In the genomic region with DNA sequence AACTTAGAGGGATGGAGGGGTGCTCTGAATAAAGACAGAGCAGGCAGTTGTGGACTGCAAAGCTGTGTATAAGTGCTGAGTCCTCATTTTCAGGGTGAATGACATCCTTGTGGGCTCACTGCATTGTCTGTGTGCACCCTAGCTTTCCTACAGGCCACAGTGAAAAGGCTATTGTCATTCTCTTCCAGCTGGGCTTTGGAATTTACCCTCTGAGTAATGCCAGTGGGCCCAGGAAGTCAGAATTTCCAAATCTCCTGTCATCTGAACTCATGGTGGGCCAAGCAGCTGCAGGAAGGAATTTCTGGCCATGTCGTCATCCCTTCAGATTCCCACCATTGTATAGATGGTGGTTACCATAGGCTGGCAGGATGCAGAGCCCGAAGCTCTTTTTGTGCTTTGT, we compare ENCODE assay signal across 30 mouse cellular contexts. TPM values are rescaled to one million over a fixed set of nuclear protein-coding genes. Genes with fewer than 3 reads are reported as not detected.
DNase-seq lines count a peak whose midpoint lies in the region; ATAC-seq and TF ChIP-seq lines count a peak whose summit lies in the region.
"Had no signal": no experiment of that assay in that cellular context is flagged by ENCODE, and none has a peak within 500 bp of the region (broad histone marks: within the 10 kb centered on the region; RNA-seq: fewer than 3 reads in every experiment).

No protein-coding gene starts in this region.

- H3K27ac ChIP-seq in forebrain, postnatal 0 days (ENCODE audit: low read depth, low read length) = no peak overlapping the region
- H3K27ac ChIP-seq in forebrain, embryonic 13.5 days = no peak overlapping the region
- no peak overlapping the region for H3K27ac ChIP-seq in ES-E14 (ENCODE audit: insufficient read depth, low read depth, low read length, poor library complexity, severe bottlenecking)
- peak overlapping the region; percentile 35; the same call in 1 of the 2 replicates for H3K27ac ChIP-seq in embryonic fibroblast, embryonic 13.5 days (ENCODE audit: insufficient read depth, low read length)
- no peak overlapping the region for H3K27ac ChIP-seq in lung, postnatal 0 days (ENCODE audit: low read length)
- H3K27ac ChIP-seq: embryonic facial prominence, embryonic 13.5 days; forebrain, embryonic 15.5 days; kidney, embryonic 15.5 days; liver, embryonic 15.5 days; midbrain, embryonic 12.5 days; neural tube, embryonic 15.5 days had no signal

- H3K27me3 ChIP-seq in forebrain, postnatal 0 days (ENCODE audit: insufficient read depth, low read length) = no peaks in the 10 kb centered on the region
- H3K27me3 ChIP-seq in forebrain, embryonic 13.5 days = no peaks in the 10 kb centered on the region
- no peaks in the 10 kb centered on the region for H3K27me3 ChIP-seq in lung, postnatal 0 days (replicated peaks; ENCODE audit: insufficient read depth, low read length)
- H3K27me3 ChIP-seq: embryonic facial prominence, embryonic 13.5 days; forebrain, embryonic 15.5 days; kidney, embryonic 15.5 days; liver, embryonic 15.5 days; midbrain, embryonic 12.5 days; neural tube, embryonic 15.5 days had no signal

- no peaks in the 10 kb centered on the region for H3K9me3 ChIP-seq in forebrain, postnatal 0 days (ENCODE audit: low read length)
- H3K9me3 ChIP-seq in forebrain, embryonic 13.5 days (replicated peaks) = no peaks in the 10 kb centered on the region
- H3K9me3 ChIP-seq in ES-E14 (ENCODE audit: control insufficient read depth, insufficient read depth, low read depth, low read length) = no peaks in the 10 kb centered on the region
- H3K9me3 ChIP-seq in lung, postnatal 0 days (ENCODE audit: low read length) = no peaks in the 10 kb centered on the region
- H3K9me3 ChIP-seq: embryonic facial prominence, embryonic 13.5 days; forebrain, embryonic 15.5 days; kidney, embryonic 15.5 days; liver, embryonic 15.5 days; midbrain, embryonic 12.5 days; neural tube, embryonic 15.5 days had no signal

- TF ChIP-seq EP300 in lung, postnatal 0 days (IDR thresholded peaks at IDR 0.05) = no peak

- H3K36me3 ChIP-seq in forebrain, postnatal 0 days (ENCODE audit: insufficient read depth) = no peaks in the 10 kb centered on the region
- no peaks in the 10 kb centered on the region for H3K36me3 ChIP-seq in forebrain, embryonic 13.5 days (ENCODE audit: poor library complexity, severe bottlenecking)
- H3K36me3 ChIP-seq in ES-E14 (ENCODE audit: control insufficient read depth, insufficient read depth, low read length, poor library complexity, severe bottlenecking) = no peaks in the 10 kb centered on the region
- H3K36me3 ChIP-seq in lung, postnatal 0 days (ENCODE audit: insufficient read depth, low read length) = no peaks in the 10 kb centered on the region
- H3K36me3 ChIP-seq: forebrain, embryonic 15.5 days; liver, embryonic 15.5 days; midbrain, embryonic 12.5 days; neural tube, embryonic 15.5 days had no signal

- no peak for DNase-seq in forebrain, postnatal 0 days
- DNase-seq in layer of hippocampus, adult 9-11 months = peak; percentile 35
- DNase-seq in layer of hippocampus, adult 9-10 months (ENCODE audit: low spot score) = no peak
- no peak for DNase-seq in ES-E14 (ENCODE audit: low read depth, low spot score)
- DNase-seq in lung, postnatal 0 days (ENCODE audit: low spot score) = no peak
- DNase-seq: adrenal gland, adult 8-10 months; cerebellum, adult 11 months; cerebellum, adult 9-11 months; embryo, embryonic 11 days; gastrocnemius, postnatal 14 days; heart, postnatal 14 days; kidney, adult 18-20 months; kidney, postnatal 25 days; left cerebral cortex, postnatal 4 days; lung, embryonic 14.5 days; right cerebral cortex, adult 18-20 months; spleen, adult 18-20 months; thymus, adult 18-20 months; thymus, postnatal 25 days had no signal

- H3K4me1 ChIP-seq in forebrain, postnatal 0 days (ENCODE audit: insufficient read depth) = no peaks in the 10 kb centered on the region
- peaks cover 11% of the 10 kb centered on the region for H3K4me1 ChIP-seq in forebrain, embryonic 13.5 days
- no peaks in the 10 kb centered on the region for H3K4me1 ChIP-seq in ES-E14 (ENCODE audit: control insufficient read depth in 2 of 2, insufficient read depth in 2 of 2, low read length in 2 of 2, poor library complexity in 1 of 2)
- no peaks in the 10 kb centered on the region for H3K4me1 ChIP-seq in embryonic fibroblast, embryonic 13.5 days (ENCODE audit: control insufficient read depth, insufficient read depth, low read length)
- no peaks in the 10 kb centered on the region for H3K4me1 ChIP-seq in lung, postnatal 0 days (ENCODE audit: insufficient read depth, low read depth, low read length)
- H3K4me1 ChIP-seq: forebrain, embryonic 15.5 days; liver, embryonic 15.5 days; neural tube, embryonic 15.5 days had no signal

- no peak overlapping the region for H3K4me2 ChIP-seq in forebrain, postnatal 0 days (ENCODE audit: low read depth)
- H3K4me2 ChIP-seq in forebrain, embryonic 13.5 days = no peak overlapping the region
- no peak overlapping the region for H3K4me2 ChIP-seq in lung, postnatal 0 days (replicated peaks; ENCODE audit: low read depth, low read length)
- H3K4me2 ChIP-seq: embryonic facial prominence, embryonic 13.5 days; forebrain, embryonic 15.5 days; kidney, embryonic 15.5 days; liver, embryonic 15.5 days; lung, embryonic 14.5 days; midbrain, embryonic 12.5 days; neural tube, embryonic 15.5 days had no signal

- TF ChIP-seq POLR2A in embryonic fibroblast, embryonic 13.5 days (IDR thresholded peaks at IDR 0.05; ENCODE audit: low read depth, low read length) = no peak

- ATAC-seq in forebrain, postnatal 0 days = peak; percentile 23
- ATAC-seq in forebrain, embryonic 13.5 days = no peak
- no peak for ATAC-seq in monocyte, adult 5-6 weeks (replicated peaks; ENCODE audit: insufficient number of reproducible peaks, low FRiP score, low TSS enrichment, poor library complexity, severe bottlenecking)
- ATAC-seq in lung, postnatal 0 days = no peak
- ATAC-seq: CD4-positive, CD25-positive, alpha-beta regulatory T cell, adult 4 months; forebrain, embryonic 15.5 days had no signal

- H3K9ac ChIP-seq in forebrain, postnatal 0 days = no peak overlapping the region
- H3K9ac ChIP-seq in forebrain, embryonic 13.5 days = no peak overlapping the region
- H3K9ac ChIP-seq in ES-E14 (ENCODE audit: insufficient read depth, low read depth, low read length, poor library complexity, severe bottlenecking) = no peak overlapping the region
- H3K9ac ChIP-seq in lung, postnatal 0 days (replicated peaks; ENCODE audit: low read depth) = no peak overlapping the region
- H3K9ac ChIP-seq: embryonic facial prominence, embryonic 13.5 days; forebrain, embryonic 15.5 days; kidney, embryonic 15.5 days; liver, embryonic 15.5 days; lung, embryonic 14.5 days; midbrain, embryonic 12.5 days; neural tube, embryonic 15.5 days had no signal

- 35% methylated on average over 2 of the region's 2 CpGs for WGBS in forebrain, postnatal 0 days
- 34% methylated on average over 2 of the region's 2 CpGs for WGBS in forebrain, embryonic 13.5 days
- WGBS in lung, postnatal 0 days = 50% methylated on average over 2 of the region's 2 CpGs

- no peak overlapping the region for H3K4me3 ChIP-seq in forebrain, postnatal 0 days (ENCODE audit: low read depth, low read length)
- H3K4me3 ChIP-seq in forebrain, embryonic 13.5 days = no peak overlapping the region
- no peak overlapping the region for H3K4me3 ChIP-seq in ES-E14 (ENCODE audit: insufficient read depth in 1 of 2, low read depth in 1 of 2, low read length in 2 of 2, poor library complexity in 1 of 2, severe bottlenecking in 1 of 2)
- no peak overlapping the region for H3K4me3 ChIP-seq in embryonic fibroblast, embryonic 13.5 days (ENCODE audit: insufficient read depth, low read length)
- H3K4me3 ChIP-seq in lung, postnatal 0 days (ENCODE audit: low read depth, low read length) = no peak overlapping the region
- H3K4me3 ChIP-seq: embryonic facial prominence, embryonic 13.5 days; forebrain, embryonic 15.5 days; kidney, embryonic 15.5 days; liver, embryonic 15.5 days; midbrain, embryonic 12.5 days; neural tube, embryonic 15.5 days had no signal

- TF ChIP-seq CTCF in forebrain, postnatal 0 days (IDR thresholded peaks at IDR 0.05; ENCODE audit: low read depth) = no peak
- TF ChIP-seq CTCF in embryonic fibroblast, embryonic 13.5 days (IDR thresholded peaks at IDR 0.05; ENCODE audit: borderline replicate concordance, insufficient read depth, low read length) = no peak
- TF ChIP-seq CTCF in lung, postnatal 0 days (IDR thresholded peaks at IDR 0.05) = no peak

- in situ Hi-C loops in ES-E14 (cut with MboI; ENCODE audit: low sequenced_read_pairs in 2 of 2, unreplicated experiment in 2 of 2) = no loop called here

TF ChIP-seq in ES-E14, 5 proteins besides CTCF, POLR2A, EP300 and RAD21:
- 0 out of 2 replicates have a peak, but pooled peaks have one; percentile 27 for TF ChIP-seq MAFK (IDR thresholded peaks at IDR 0.05; ENCODE audit: insufficient read depth, low read depth, low read length)
- no peak for TF ChIP-seq ZC3H11A (IDR thresholded peaks at IDR 0.05; ENCODE audit: borderline replicate concordance, low read depth, low read length)
- TF ChIP-seq ZNF384 (IDR thresholded peaks at IDR 0.05; ENCODE audit: low read depth, low read length) = no peak
- TF ChIP-seq CHD2 (IDR thresholded peaks at IDR 0.05; ENCODE audit: low read depth, low read length) = no peak

RNA-seq across cellular contexts. Expression of a gene that starts 44.6 kb away (rescaled TPM):
- 95.3 and 131 TPM in 2 replicates for total RNA-seq in forebrain, postnatal 0 days (2014; rRNA removed)
- polyA plus RNA-seq in forebrain, postnatal 0 days (2015; fragmentation: Nextera tagmentation; extraction: Ambion mirVana) = 29.1 and 39.5 TPM in 2 replicates
- polyA plus RNA-seq in forebrain, embryonic 13.5 days (2015; fragmentation: Nextera tagmentation; extraction: Ambion mirVana) = 5.2 and 7.2 TPM in 2 replicates
- 4.8 and 31.3 TPM in 2 replicates for total RNA-seq in ES-E14 (2012; rRNA removed)
- 849 and 1,178 TPM in 2 replicates for polyA plus RNA-seq in embryonic fibroblast, embryonic 13.5 days (2011; ENCODE audit: insufficient read length, low read depth, missing spikeins)
- total RNA-seq in monocyte, adult 5-6 weeks (2017) = not detected in 3 replicates
- 34.3 and 38.7 TPM in 2 replicates for polyA plus RNA-seq in lung, postnatal 0 days (2015; fragmentation: Nextera tagmentation; extraction: Ambion mirVana)
- total RNA-seq: granulocyte monocyte progenitor cell, adult 5-6 weeks had no signal

Comparison
In these comparisons a context has a peak if more than half of its experiments do, and no peak if none do; other contexts are left out.
1. RNA of a gene that starts 44.6 kb away (polyA plus RNA-seq): 849 to 1,178 TPM in embryonic fibroblast, embryonic 13.5 days; 29.1 to 39.5 TPM in forebrain, postnatal 0 days, 34.3 to 38.7 TPM in lung, postnatal 0 days and 5.2 to 7.2 TPM in forebrain, embryonic 13.5 days; every median in the first group is over 10 times any median in the second.